Mouse (Mus musculus) embryonic facial prominence, embryonic 15.5 days (tissue): ENCODE results near the gene Dhrs9. TPM values are rescaled to one million over a fixed set of nuclear protein-coding genes. Genes with fewer than 3 reads are reported as not detected.

Source experiments
- ATAC-seq: fragments of 200-750 bp; cut with Nextera tagmentation; 2 replicates; pipeline ENCODE4 v1.8.0; 2017; ENCODE audit warnings: low read depth, moderate TSS enrichment; ENCODE audit not compliant: insufficient number of reproducible peaks, low FRiP score, low TSS enrichment
- H3K27ac ChIP-seq: fragments of 300-500 bp; sonication (generic); replicated peaks from 2 replicates; pipeline ENCODE4 v1.5.1; 2015; ENCODE audit warnings: mild to moderate bottlenecking, inconsistent platforms
- H3K27me3 ChIP-seq: fragments of 300-500 bp; sonication (generic); 2 replicates; pipeline ENCODE4 v1.6.1; 2015; ENCODE audit warnings: inconsistent platforms
- H3K36me3 ChIP-seq: fragments of 300-500 bp; sonication (generic); 2 replicates; pipeline ENCODE4 v1.6.1; 2015; ENCODE audit warnings: mild to moderate bottlenecking, inconsistent platforms
- H3K4me1 ChIP-seq: fragments of 300-500 bp; sonication (generic); 2 replicates; pipeline ENCODE4 v1.6.1; 2015; ENCODE audit warnings: inconsistent platforms
- H3K4me2 ChIP-seq: fragments of 300-500 bp; sonication (generic); replicated peaks from 2 replicates; pipeline ENCODE4 v1.6.1; 2015; ENCODE audit warnings: mild to moderate bottlenecking, inconsistent platforms
- H3K4me3 ChIP-seq: fragments of 300-500 bp; sonication (generic); replicated peaks from 2 replicates; pipeline ENCODE4 v1.5.1; 2015; ENCODE audit warnings: mild to moderate bottlenecking, inconsistent platforms
- H3K9ac ChIP-seq: fragments of 300-500 bp; sonication (generic); 2 replicates; pipeline ENCODE4 v1.6.1; 2015; ENCODE audit warnings: inconsistent platforms
- H3K9me3 ChIP-seq: fragments of 300-500 bp; sonication (generic); replicated peaks from 2 replicates; pipeline ENCODE4 v1.6.1; 2016; ENCODE audit warnings: inconsistent platforms
- WGBS: fragments of 180-500 bp; shearing (Covaris S2); methylation state at CpG from one replicate; pipeline ENCODE4 v1.1.7; 2015; 5-methylcytosine and 5-hydroxymethylcytosine counted together
- polyA plus RNA-seq: library from polyadenylated mRNA; unstranded; fragments of >200 nt; fragmentation: Nextera tagmentation; extraction: Ambion mirVana; gene quantifications from 2 replicates; pipeline ENCODE4 v1.2.1, GENCODE M21; 2015

The Dhrs9 gene
- polyA plus RNA-seq, 1 experiment from 2014 or later: 0.32 TPM

GRCm38 (mm10) chr2:69386118-69386871 is 6.0 kb downstream of the Dhrs9 start:
- Histone ChIP-seq H3K27me3 (no peaks in the 10 kb centered on the region), H3K4me1 (no peaks in the 10 kb centered on the region), H3K27ac (no peak overlapping the region), H3K4me3 (no peak overlapping the region), H3K9ac (no peak overlapping the region), H3K4me2 (no peak overlapping the region), H3K36me3 (no peaks in the 10 kb centered on the region), H3K9me3 (no peaks in the 10 kb centered on the region)
- WGBS: 85% methylated on average over 3 of the region's 3 CpGs
- ATAC-seq: no peak

- Histone ChIP-seq H3K36me3 (no peaks in the 10 kb centered on the region), H3K9me3 (no peaks in the 10 kb centered on the region), H3K4me2 (no peak overlapping the region), H3K9ac (no peak overlapping the region), H3K4me1 (0 out of 2 replicates have a peak, but pooled peaks cover 3% of the 10 kb centered on the region), H3K27me3 (no peaks in the 10 kb centered on the region), H3K27ac (no peak overlapping the region), H3K4me3 (no peak overlapping the region)
- WGBS: 74% methylated on average over 2 of the region's 2 CpGs
- no peak for ATAC-seq
Measured at GRCm38 (mm10) chr2:69393947-69394346, 13.7 kb downstream of the Dhrs9 start.

- Histone ChIP-seq H3K4me3 (no peak overlapping the region), H3K9ac (no peak overlapping the region), H3K27ac (no peak overlapping the region), H3K27me3 (no peaks in the 10 kb centered on the region), H3K4me2 (no peak overlapping the region), H3K36me3 (no peaks in the 10 kb centered on the region), H3K9me3 (no peaks in the 10 kb centered on the region), H3K4me1 (0 out of 2 replicates have a peak, but pooled peaks cover 3% of the 10 kb centered on the region)
- ATAC-seq: no peak
- 56% methylated on average over 9 of the region's 9 CpGs for WGBS
Measured at GRCm38 (mm10) chr2:69395597-69396248, 15.5 kb downstream of the Dhrs9 start.

- H3K4me2 ChIP-seq: no peak overlapping the region
- ATAC-seq: no peak
- 83% methylated on average over 12 of the region's 12 CpGs for WGBS
- H3K27me3 ChIP-seq: no peaks in the 10 kb centered on the region
- H3K36me3 ChIP-seq: no peaks in the 10 kb centered on the region
- no peak overlapping the region for H3K9ac ChIP-seq
- no peak overlapping the region for H3K4me3 ChIP-seq
- H3K9me3 ChIP-seq: no peaks in the 10 kb centered on the region
- H3K27ac ChIP-seq: no peak overlapping the region
- H3K4me1 ChIP-seq: 0 out of 2 replicates have a peak, but pooled peaks cover 11% of the 10 kb centered on the region
Measured at GRCm38 (mm10) chr2:69396760-69397435, 16.7 kb downstream of the Dhrs9 start.

- ATAC-seq: no peak
- no peaks in the 10 kb centered on the region for H3K36me3 ChIP-seq
- no peak overlapping the region for H3K27ac ChIP-seq
- no peaks in the 10 kb centered on the region for H3K9me3 ChIP-seq
- H3K27me3 ChIP-seq: no peaks in the 10 kb centered on the region
- H3K4me3 ChIP-seq: no peak overlapping the region
- 0 out of 2 replicates have a peak, but pooled peaks cover 8% of the 10 kb centered on the region for H3K4me1 ChIP-seq
- no peak overlapping the region for H3K9ac ChIP-seq
- no peak overlapping the region for H3K4me2 ChIP-seq
- 56% methylated on average over 7 of the region's 7 CpGs for WGBS
Measured at GRCm38 (mm10) chr2:69400866-69401604, 20.8 kb downstream of the Dhrs9 start.

- ATAC-seq: no peak
- H3K4me2 ChIP-seq: no peak overlapping the region
- no peaks in the 10 kb centered on the region for H3K27me3 ChIP-seq
- H3K4me3 ChIP-seq: no peak overlapping the region
- no peaks in the 10 kb centered on the region for H3K9me3 ChIP-seq
- H3K27ac ChIP-seq: no peak overlapping the region
- H3K9ac ChIP-seq: no peak overlapping the region
- no peaks in the 10 kb centered on the region for H3K36me3 ChIP-seq
- 84% methylated on average over 6 of the region's 6 CpGs for WGBS
- 0 out of 2 replicates have a peak, but pooled peaks cover 8% of the 10 kb centered on the region for H3K4me1 ChIP-seq
Measured at GRCm38 (mm10) chr2:69401891-69402290, 21.6 kb downstream of the Dhrs9 start.

GRCm38 (mm10) chr2:69402309-69402708 is 22.1 kb downstream of the Dhrs9 start:
- 79% methylated on average over 7 of the region's 7 CpGs for WGBS
- Histone ChIP-seq H3K36me3 (no peaks in the 10 kb centered on the region), H3K4me2 (no peak overlapping the region), H3K27ac (no peak overlapping the region), H3K27me3 (no peaks in the 10 kb centered on the region), H3K4me3 (no peak overlapping the region), H3K4me1 (0 out of 2 replicates have a peak, but pooled peaks cover 8% of the 10 kb centered on the region), H3K9ac (no peak overlapping the region), H3K9me3 (no peaks in the 10 kb centered on the region)
- ATAC-seq: no peak

GRCm38 (mm10) chr2:69405692-69406091 is 25.4 kb downstream of the Dhrs9 start:
- Histone ChIP-seq H3K36me3 (no peaks in the 10 kb centered on the region), H3K9me3 (no peaks in the 10 kb centered on the region), H3K27ac (no peak overlapping the region), H3K4me3 (no peak overlapping the region), H3K4me1 (0 out of 2 replicates have a peak, but pooled peaks cover 8% of the 10 kb centered on the region), H3K4me2 (no peak overlapping the region), H3K27me3 (no peaks in the 10 kb centered on the region), H3K9ac (no peak overlapping the region)
- WGBS: 92% methylated on average over 5 of the region's 5 CpGs
- no peak for ATAC-seq

- WGBS: 85% methylated on average over 10 of the region's 10 CpGs
- Histone ChIP-seq H3K4me1 (0 out of 2 replicates have a peak, but pooled peaks cover 5% of the 10 kb centered on the region), H3K9ac (no peak overlapping the region), H3K9me3 (no peaks in the 10 kb centered on the region), H3K4me2 (no peak overlapping the region), H3K4me3 (no peak overlapping the region), H3K27ac (no peak overlapping the region), H3K27me3 (no peaks in the 10 kb centered on the region), H3K36me3 (no peaks in the 10 kb centered on the region)
- ATAC-seq: no peak
Measured at GRCm38 (mm10) chr2:69414539-69414938, 34.3 kb downstream of the Dhrs9 start.

- Histone ChIP-seq H3K4me2 (no peak overlapping the region), H3K4me1 (0 out of 2 replicates have a peak, but pooled peaks cover 5% of the 10 kb centered on the region)
- ATAC-seq: no peak
Measured at GRCm38 (mm10) chr2:69415070-69415469, 34.8 kb downstream of the Dhrs9 start.

More at GRCm38 (mm10) chr2:69415070-69415469, 34.8 kb downstream of the Dhrs9 start:
- Histone ChIP-seq H3K36me3 (no peaks in the 10 kb centered on the region), H3K27me3 (no peaks in the 10 kb centered on the region), H3K27ac (no peak overlapping the region), H3K9me3 (no peaks in the 10 kb centered on the region), H3K9ac (no peak overlapping the region), H3K4me3 (no peak overlapping the region)
- 81% methylated on average over 6 of the region's 6 CpGs for WGBS
